Mouse (Mus musculus): ENCODE data around the gene Ddx51.

- TF ChIP-seq GATA1 (IDR thresholded peaks at IDR 0.05; ENCODE audit: low read length) (no peak), TAL1 (IDR thresholded peaks at IDR 0.05; ENCODE audit: low read length) (no peak)
These were observed 50.8 kb downstream of the Ddx51 start for GRCm38 (mm10) chr5:110704004-110704403.

Data from erythroblast, embryonic 14.5 days (primary cell).